Mouse (Mus musculus) midbrain, embryonic 10.5 days (tissue): ENCODE measurements around the gene Nol10. TPM values are rescaled to one million over a fixed set of nuclear protein-coding genes. Genes with fewer than 3 reads are reported as not detected.

Experiments
- DNase-seq: peaks from one replicate; pipeline ENCODE4 v3.0.0-alpha.2; 2017; ENCODE audit warnings: low spot score
- H3K27ac ChIP-seq: fragments of 300-500 bp; sonication (generic); replicated peaks from 2 replicates; pipeline ENCODE4 v1.5.1; 2016; ENCODE audit warnings: mild to moderate bottlenecking
- H3K27me3 ChIP-seq: fragments of 300-500 bp; sonication (generic); 2 replicates; pipeline ENCODE4 v1.6.1; 2016; ENCODE audit warnings: low read depth, mild to moderate bottlenecking; ENCODE audit not compliant: poor library complexity, severe bottlenecking
- H3K36me3 ChIP-seq: fragments of 300-500 bp; sonication (generic); 2 replicates; pipeline ENCODE4 v1.6.1; 2016; ENCODE audit warnings: mild to moderate bottlenecking, moderate library complexity
- H3K4me1 ChIP-seq: fragments of 300-500 bp; sonication (generic); 2 replicates; pipeline ENCODE4 v1.6.1; 2016
- H3K4me3 ChIP-seq: fragments of 300-500 bp; sonication (generic); 2 replicates; pipeline ENCODE4 v1.5.1; 2016; ENCODE audit warnings: mild to moderate bottlenecking, moderate library complexity
- H3K9me3 ChIP-seq: fragments of 300-500 bp; sonication (generic); replicated peaks from 2 replicates; pipeline ENCODE4 v1.6.1; 2016; ENCODE audit warnings: mild to moderate bottlenecking
- WGBS: fragments of 180-500 bp; shearing (Covaris S2); methylation state at CpG from one replicate; pipeline ENCODE4 v1.1.7; 2016; 5-methylcytosine and 5-hydroxymethylcytosine counted together
- microRNA-seq: library from miRNA; unstranded; fragments of <30 nt; microRNA quantifications from one replicate; pipeline ENCODE4, GENCODE M21; 2017
- polyA plus RNA-seq: library from polyadenylated mRNA; unstranded; fragments of >200 nt; fragmentation: Nextera tagmentation; extraction: Ambion mirVana; gene quantifications from 2 replicates; pipeline ENCODE4 v1.2.1, GENCODE M21; 2016

Gene Nol10
- polyA plus RNA-seq, 1 experiment from 2014 or later, result 37.1 TPM

- Histone ChIP-seq H3K4me1 (no peaks in the 10 kb centered on the region), H3K36me3 (no peaks in the 10 kb centered on the region), H3K27me3 (no peaks in the 10 kb centered on the region), H3K4me3 (no peak overlapping the region), H3K27ac (no peak overlapping the region), H3K9me3 (no peaks in the 10 kb centered on the region)
- WGBS, result 88% methylated on average over 12 of the region's 12 CpGs
- no peak for DNase-seq
Measured at GRCm38 (mm10) chr12:17478196-17478595, 129.9 kb downstream of the Nol10 start.

GRCm38 (mm10) chr12:17478856-17479255 is 130.6 kb downstream of the Nol10 start:
- 91% methylated on average over 2 of the region's 2 CpGs for WGBS
- DNase-seq, result no peak
- Histone ChIP-seq H3K4me3 (no peak overlapping the region), H3K27me3 (no peaks in the 10 kb centered on the region), H3K9me3 (no peaks in the 10 kb centered on the region), H3K36me3 (no peaks in the 10 kb centered on the region), H3K4me1 (no peaks in the 10 kb centered on the region), H3K27ac (no peak overlapping the region)

Small RNA genes within 50 kb of the gene (microRNA-seq; reads per million reads assigned to microRNA genes)
- 47.9 reads per million, percentile 41 among the genes with 10 or more reads in this experiment for gene Mir3066

Other genes with a start within 250 kb of the Nol10 start
- gene Kcnf1, start 171.6 kb upstream of the Nol10 start, polyA plus RNA-seq, result 0.33 and 0.71 TPM in 2 replicates
- 591 and 645 TPM in 2 replicates for gene Pdia6, start 81.9 kb upstream of the Nol10 start, polyA plus RNA-seq
- 0.21 and 0.46 TPM in 2 replicates for gene Atp6v1c2, start 19.1 kb upstream of the Nol10 start, polyA plus RNA-seq
- gene Odc1, start 196.3 kb downstream of the Nol10 start, polyA plus RNA-seq, result 269 and 305 TPM in 2 replicates